Mouse (Mus musculus) testis, adult 2 months (tissue): ENCODE results near the gene Pnisr.

ENCODE experiments used
- CTCF ChIP-seq: fragments of 200-500 bp; IDR thresholded peaks from 2 replicates; pipeline ENCODE4 v1.5.1; 2012; ENCODE audit warnings: low read depth, mild to moderate bottlenecking, inconsistent platforms, low read length, moderate library complexity; ENCODE audit not compliant: control insufficient read depth, insufficient read depth, insufficient replicate concordance
- POLR2A ChIP-seq: fragments of 200-500 bp; IDR thresholded peaks from 2 replicates; pipeline ENCODE4 v1.6.1; 2012; ENCODE audit warnings: low read depth, mild to moderate bottlenecking, inconsistent platforms, low read length, moderate library complexity; ENCODE audit not compliant: control insufficient read depth

- TF ChIP-seq POLR2A, result no peak
- TF ChIP-seq CTCF, result no peak
Measured at GRCm38 (mm10) chr4:21812635-21813034, 34.7 kb upstream of the Pnisr start.
